Mouse (Mus musculus): ENCODE data around the gene Prepl.

DNA sequence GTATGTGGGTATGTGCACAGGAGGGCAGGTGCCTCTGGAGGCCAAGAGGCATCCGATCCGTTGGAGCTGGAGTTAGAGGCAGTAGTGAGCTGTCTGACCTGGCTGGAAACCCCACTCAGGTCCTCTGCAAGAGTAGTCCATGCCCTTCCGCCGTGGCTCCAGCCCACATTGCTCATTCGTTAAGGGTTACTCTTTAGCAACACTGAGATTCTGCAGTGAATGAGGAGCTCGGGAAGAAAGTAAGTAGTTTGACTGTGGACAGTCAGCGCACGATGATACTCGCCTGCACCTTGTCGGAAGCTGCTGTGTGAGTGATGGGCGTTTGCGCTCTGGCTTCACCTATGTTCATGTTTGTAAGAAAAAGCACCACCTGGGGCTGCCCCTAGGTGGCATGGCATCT lies 44.9 kb downstream of the Prepl start:
- no peak for TF ChIP-seq CTCF (conservative IDR thresholded peaks at IDR 0.05; ENCODE audit: low read length)
- no peak for TF ChIP-seq POU5F1 (IDR thresholded peaks at IDR 0.05; ENCODE audit: borderline replicate concordance, low read length)
- no peak for TF ChIP-seq NANOG (IDR thresholded peaks at IDR 0.05; ENCODE audit: borderline replicate concordance, low read length)
